Mouse (Mus musculus): ENCODE results near the gene Cfap77. TPM values are rescaled to one million over a fixed set of nuclear protein-coding genes. Genes with fewer than 3 reads are reported as not detected.

The Cfap77 gene
- polyA plus RNA-seq, 1 experiment from 2014 or later: 0.55 TPM

GRCm38 (mm10) chr2:28956874-28957273 lies 98.0 kb downstream of the Cfap77 start:
- H3K27ac ChIP-seq (ENCODE audit: low read depth, low read length): no peak overlapping the region
- H3K9ac ChIP-seq (ENCODE audit: low read length): no peak overlapping the region
- no peak overlapping the region for H3K4me3 ChIP-seq (ENCODE audit: low read depth, low read length)
- 83% methylated on average over 4 of the region's 4 CpGs for WGBS
- H3K4me1 ChIP-seq (replicated peaks; ENCODE audit: control insufficient read depth, insufficient read depth, low read length): no peaks in the 10 kb centered on the region
- H3K36me3 ChIP-seq (ENCODE audit: control insufficient read depth, insufficient read depth, low read length): no peaks in the 10 kb centered on the region
- no peaks in the 10 kb centered on the region for H3K9me3 ChIP-seq (ENCODE audit: control insufficient read depth, low read length)
- 0 out of 2 replicates have a peak, but pooled peaks cover 2% of the 10 kb centered on the region for H3K27me3 ChIP-seq (ENCODE audit: control insufficient read depth, insufficient read depth, low read length)
- DNase-seq (ENCODE audit: low spot score) (no peak), ATAC-seq (replicated peaks; ENCODE audit: low FRiP score) (no peak)
- H3K4me2 ChIP-seq (ENCODE audit: low read depth, low read length, severe bottlenecking): no peak overlapping the region

- H3K9me3 ChIP-seq (ENCODE audit: control insufficient read depth, low read length): no peaks in the 10 kb centered on the region
- DNase-seq (ENCODE audit: low spot score) (no peak), ATAC-seq (replicated peaks; ENCODE audit: low FRiP score) (no peak)
- H3K27me3 ChIP-seq (ENCODE audit: control insufficient read depth, insufficient read depth, low read length): 0 out of 2 replicates have a peak, but pooled peaks cover 2% of the 10 kb centered on the region
- no peak overlapping the region for H3K27ac ChIP-seq (ENCODE audit: low read depth, low read length)
- no peaks in the 10 kb centered on the region for H3K4me1 ChIP-seq (replicated peaks; ENCODE audit: control insufficient read depth, insufficient read depth, low read length)
- 83% methylated on average over 9 of the region's 9 CpGs for WGBS
- H3K4me3 ChIP-seq (ENCODE audit: low read depth, low read length): no peak overlapping the region
- H3K9ac ChIP-seq (ENCODE audit: low read length): no peak overlapping the region
- H3K36me3 ChIP-seq (ENCODE audit: control insufficient read depth, insufficient read depth, low read length): no peaks in the 10 kb centered on the region
- no peak overlapping the region for H3K4me2 ChIP-seq (ENCODE audit: low read depth, low read length, severe bottlenecking)
Observed at GRCm38 (mm10) chr2:28954595-28954994, 100.3 kb downstream of the Cfap77 start.

- no peak overlapping the region for H3K4me2 ChIP-seq (ENCODE audit: low read depth, low read length, severe bottlenecking)
- DNase-seq (ENCODE audit: low spot score) (no peak), ATAC-seq (replicated peaks; ENCODE audit: low FRiP score) (no peak)
- H3K27me3 ChIP-seq (ENCODE audit: control insufficient read depth, insufficient read depth, low read length): peaks cover 4% of the 10 kb centered on the region; the same call in 1 of the 2 replicates
- WGBS: 62% methylated on average over 8 of the region's 8 CpGs
- no peak overlapping the region for H3K4me3 ChIP-seq (ENCODE audit: low read depth, low read length)
- no peaks in the 10 kb centered on the region for H3K36me3 ChIP-seq (ENCODE audit: control insufficient read depth, insufficient read depth, low read length)
- no peak overlapping the region for H3K27ac ChIP-seq (ENCODE audit: low read depth, low read length)
- no peaks in the 10 kb centered on the region for H3K9me3 ChIP-seq (ENCODE audit: control insufficient read depth, low read length)
- no peaks in the 10 kb centered on the region for H3K4me1 ChIP-seq (replicated peaks; ENCODE audit: control insufficient read depth, insufficient read depth, low read length)
- no peak overlapping the region for H3K9ac ChIP-seq (ENCODE audit: low read length)
Observed at GRCm38 (mm10) chr2:28952981-28953380, 101.9 kb downstream of the Cfap77 start.

- WGBS: 84% methylated on average over 3 of the region's 3 CpGs
- no peak for ATAC-seq (replicated peaks; ENCODE audit: low FRiP score)
- Histone ChIP-seq H3K4me3 (ENCODE audit: low read depth, low read length) (no peak overlapping the region), H3K9me3 (ENCODE audit: control insufficient read depth, low read length) (no peaks in the 10 kb centered on the region), H3K36me3 (ENCODE audit: control insufficient read depth, insufficient read depth, low read length) (no peaks in the 10 kb centered on the region), H3K9ac (ENCODE audit: low read length) (no peak overlapping the region), H3K27ac (ENCODE audit: low read depth, low read length) (no peak overlapping the region), H3K27me3 (ENCODE audit: control insufficient read depth, insufficient read depth, low read length) (peaks cover 2% of the 10 kb centered on the region; the same call in 1 of the 2 replicates), H3K4me1 (replicated peaks; ENCODE audit: control insufficient read depth, insufficient read depth, low read length) (peaks cover 12% of the 10 kb centered on the region), H3K4me2 (ENCODE audit: low read depth, low read length, severe bottlenecking) (no peak overlapping the region)
- DNase-seq (ENCODE audit: low spot score): no peak
Observed at GRCm38 (mm10) chr2:28946312-28946711, 108.6 kb downstream of the Cfap77 start.

GRCm38 (mm10) chr2:28945388-28945787 lies 109.5 kb downstream of the Cfap77 start:
- Histone ChIP-seq H3K27ac (ENCODE audit: low read depth, low read length) (no peak overlapping the region), H3K9ac (ENCODE audit: low read length) (no peak overlapping the region), H3K27me3 (ENCODE audit: control insufficient read depth, insufficient read depth, low read length) (peaks cover 4% of the 10 kb centered on the region; the same call in 1 of the 2 replicates), H3K4me2 (ENCODE audit: low read depth, low read length, severe bottlenecking) (no peak overlapping the region), H3K4me1 (replicated peaks; ENCODE audit: control insufficient read depth, insufficient read depth, low read length) (peaks cover 12% of the 10 kb centered on the region), H3K36me3 (ENCODE audit: control insufficient read depth, insufficient read depth, low read length) (no peaks in the 10 kb centered on the region), H3K9me3 (ENCODE audit: control insufficient read depth, low read length) (no peaks in the 10 kb centered on the region), H3K4me3 (ENCODE audit: low read depth, low read length) (no peak overlapping the region)
- WGBS: 50% methylated on average over 6 of the region's 6 CpGs
- ATAC-seq (replicated peaks; ENCODE audit: low FRiP score) (no peak), DNase-seq (ENCODE audit: low spot score) (no peak)

- DNase-seq (ENCODE audit: low spot score) (peak; percentile 90), ATAC-seq (replicated peaks; ENCODE audit: low FRiP score) (peak; percentile 79)
- H3K27me3 ChIP-seq (ENCODE audit: control insufficient read depth, insufficient read depth, low read length): peaks cover 4% of the 10 kb centered on the region; the same call in 1 of the 2 replicates
- H3K4me1 ChIP-seq (replicated peaks; ENCODE audit: control insufficient read depth, insufficient read depth, low read length): peaks cover 15% of the 10 kb centered on the region
- H3K9ac ChIP-seq (ENCODE audit: low read length): no peak overlapping the region
- H3K27ac ChIP-seq (ENCODE audit: low read depth, low read length): peak overlapping the region; percentile 76
- H3K9me3 ChIP-seq (ENCODE audit: control insufficient read depth, low read length): no peaks in the 10 kb centered on the region
- peak overlapping the region; percentile 1; the same call in 1 of the 2 replicates for H3K4me2 ChIP-seq (ENCODE audit: low read depth, low read length, severe bottlenecking)
- no peaks in the 10 kb centered on the region for H3K36me3 ChIP-seq (ENCODE audit: control insufficient read depth, insufficient read depth, low read length)
- WGBS: 20% methylated on average over 30 of the region's 30 CpGs
- H3K4me3 ChIP-seq (ENCODE audit: low read depth, low read length): no peak overlapping the region
Observed at GRCm38 (mm10) chr2:28943666-28944516, 111.0 kb downstream of the Cfap77 start.

GRCm38 (mm10) chr2:28938997-28939396 lies 115.9 kb downstream of the Cfap77 start:
- Histone ChIP-seq H3K4me2 (ENCODE audit: low read depth, low read length, severe bottlenecking) (no peak overlapping the region), H3K4me1 (replicated peaks; ENCODE audit: control insufficient read depth, insufficient read depth, low read length) (peaks cover 13% of the 10 kb centered on the region), H3K4me3 (ENCODE audit: low read depth, low read length) (no peak overlapping the region), H3K27ac (ENCODE audit: low read depth, low read length) (no peak overlapping the region), H3K27me3 (ENCODE audit: control insufficient read depth, insufficient read depth, low read length) (peaks cover 2% of the 10 kb centered on the region; the same call in 1 of the 2 replicates), H3K9me3 (ENCODE audit: control insufficient read depth, low read length) (no peaks in the 10 kb centered on the region), H3K36me3 (ENCODE audit: control insufficient read depth, insufficient read depth, low read length) (no peaks in the 10 kb centered on the region), H3K9ac (ENCODE audit: low read length) (no peak overlapping the region)
- no peak for DNase-seq (ENCODE audit: low spot score)
- 87% methylated on average over 7 of the region's 7 CpGs for WGBS
- ATAC-seq (replicated peaks; ENCODE audit: low FRiP score): no peak

- DNase-seq (ENCODE audit: low spot score) (no peak), ATAC-seq (replicated peaks; ENCODE audit: low FRiP score) (no peak)
- H3K9ac ChIP-seq (ENCODE audit: low read length): no peak overlapping the region
- H3K4me3 ChIP-seq (ENCODE audit: low read depth, low read length): no peak overlapping the region
- H3K36me3 ChIP-seq (ENCODE audit: control insufficient read depth, insufficient read depth, low read length): no peaks in the 10 kb centered on the region
- no peaks in the 10 kb centered on the region for H3K9me3 ChIP-seq (ENCODE audit: control insufficient read depth, low read length)
- WGBS: 90% methylated on average over 3 of the region's 3 CpGs
- peaks cover 11% of the 10 kb centered on the region for H3K27me3 ChIP-seq (ENCODE audit: control insufficient read depth, insufficient read depth, low read length)
- no peak overlapping the region for H3K4me2 ChIP-seq (ENCODE audit: low read depth, low read length, severe bottlenecking)
- no peaks in the 10 kb centered on the region for H3K4me1 ChIP-seq (replicated peaks; ENCODE audit: control insufficient read depth, insufficient read depth, low read length)
- no peak overlapping the region for H3K27ac ChIP-seq (ENCODE audit: low read depth, low read length)
Observed at GRCm38 (mm10) chr2:28930571-28930970, 124.3 kb downstream of the Cfap77 start.

Data from forebrain, embryonic 11.5 days (tissue).